Mouse (Mus musculus): ENCODE results near the gene Unc13c. TPM values are rescaled to one million over a fixed set of nuclear protein-coding genes. Genes with fewer than 3 reads are reported as not detected.

Gene Unc13c
- 1.9 and 2.0 TPM in 2 replicates for polyA plus RNA-seq (2015; fragmentation: Nextera tagmentation; extraction: Ambion mirVana)

- Histone ChIP-seq H3K4me2 (peak within 1 kb of the TSS; percentile 64), H3K9ac (peak within 1 kb of the TSS; percentile 66), H3K4me3 (peak within 1 kb of the TSS; percentile 38), H3K27me3 (peaks cover 12% of the 10 kb centered on the region), H3K27ac (replicated peaks) (peak within 1 kb of the TSS; percentile 73), H3K9me3 (no peaks in the 10 kb centered on the region), H3K36me3 (no peaks in the 10 kb centered on the region), H3K4me1 (replicated peaks) (peaks cover 21% of the 10 kb centered on the region)
- WGBS, result 2% methylated on average over 17 of the region's 17 CpGs
- peak; percentile 85 for ATAC-seq (ENCODE audit: low read depth)
Measured at GRCm38 (mm10) chr9:73968641-73969121, at the start of gene Unc13c. Unc13c (minus strand) TSS chr9:73968966.

GRCm38 (mm10) chr9:74007976-74008686 is 39.4 kb upstream of the Unc13c start:
- Histone ChIP-seq H3K27ac (replicated peaks) (0 out of 2 replicates have a peak overlapping the region, but pooled peaks have one; percentile 9), H3K4me1 (replicated peaks) (0 out of 2 replicates have a peak, but pooled peaks cover 3% of the 10 kb centered on the region), H3K9ac (no peak overlapping the region), H3K4me3 (no peak overlapping the region), H3K4me2 (no peak overlapping the region), H3K9me3 (no peaks in the 10 kb centered on the region), H3K36me3 (no peaks in the 10 kb centered on the region), H3K27me3 (no peaks in the 10 kb centered on the region)
- peak; percentile 11; the same call in 1 of the 2 replicates for ATAC-seq (ENCODE audit: low read depth)
- 67% methylated on average over 7 of the region's 7 CpGs for WGBS

- no peaks in the 10 kb centered on the region for H3K27me3 ChIP-seq
- H3K36me3 ChIP-seq, result no peaks in the 10 kb centered on the region
- H3K9me3 ChIP-seq, result no peaks in the 10 kb centered on the region
- no peak overlapping the region for H3K27ac ChIP-seq (replicated peaks)
- H3K4me1 ChIP-seq (replicated peaks), result peaks cover 9% of the 10 kb centered on the region
- no peak overlapping the region for H3K9ac ChIP-seq
- H3K4me2 ChIP-seq, result no peak overlapping the region
- WGBS, result 28% methylated on average over 6 of the region's 6 CpGs
- ATAC-seq (ENCODE audit: low read depth), result no peak
- no peak overlapping the region for H3K4me3 ChIP-seq
Measured at GRCm38 (mm10) chr9:74002388-74002990, 33.7 kb upstream of the Unc13c start.

- no peak overlapping the region for H3K9ac ChIP-seq
- no peaks in the 10 kb centered on the region for H3K27me3 ChIP-seq
- no peaks in the 10 kb centered on the region for H3K4me1 ChIP-seq (replicated peaks)
- no peak overlapping the region for H3K27ac ChIP-seq (replicated peaks)
- H3K9me3 ChIP-seq, result peaks cover 6% of the 10 kb centered on the region; the same call in 1 of the 2 replicates
- H3K4me3 ChIP-seq, result no peak overlapping the region
- H3K4me2 ChIP-seq, result no peak overlapping the region
- no peak for ATAC-seq (ENCODE audit: low read depth)
- H3K36me3 ChIP-seq, result no peaks in the 10 kb centered on the region
Measured at GRCm38 (mm10) chr9:73988096-73988495, 19.3 kb upstream of the Unc13c start.

- no peak for ATAC-seq (ENCODE audit: low read depth)
- H3K4me3 ChIP-seq, result no peak overlapping the region
- H3K9ac ChIP-seq, result no peak overlapping the region
- WGBS, result 88% methylated on average over 2 of the region's 2 CpGs
- H3K4me2 ChIP-seq, result no peak overlapping the region
- H3K4me1 ChIP-seq (replicated peaks), result no peaks in the 10 kb centered on the region
- H3K36me3 ChIP-seq, result no peaks in the 10 kb centered on the region
- no peaks in the 10 kb centered on the region for H3K27me3 ChIP-seq
- no peak overlapping the region for H3K27ac ChIP-seq (replicated peaks)
- H3K9me3 ChIP-seq, result peaks cover 6% of the 10 kb centered on the region; the same call in 1 of the 2 replicates
Measured at GRCm38 (mm10) chr9:73987236-73987635, 18.5 kb upstream of the Unc13c start.

- Histone ChIP-seq H3K4me2 (no peak overlapping the region), H3K9ac (no peak overlapping the region), H3K4me1 (replicated peaks) (no peaks in the 10 kb centered on the region), H3K27ac (replicated peaks) (no peak overlapping the region), H3K27me3 (no peaks in the 10 kb centered on the region), H3K36me3 (no peaks in the 10 kb centered on the region), H3K9me3 (no peaks in the 10 kb centered on the region), H3K4me3 (no peak overlapping the region)
- no peak; the same call in 1 of the 2 replicates for ATAC-seq (ENCODE audit: low read depth)
- 12% methylated on average over 6 of the region's 6 CpGs for WGBS
Measured at GRCm38 (mm10) chr9:73982597-73983344, 14.0 kb upstream of the Unc13c start.

- Histone ChIP-seq H3K27me3 (peaks cover 12% of the 10 kb centered on the region), H3K9ac (no peak overlapping the region), H3K4me3 (no peak overlapping the region), H3K36me3 (no peaks in the 10 kb centered on the region), H3K4me2 (no peak overlapping the region), H3K4me1 (replicated peaks) (peaks cover 21% of the 10 kb centered on the region), H3K9me3 (no peaks in the 10 kb centered on the region), H3K27ac (replicated peaks) (no peak overlapping the region)
- WGBS, result 78% methylated on average over 8 of the region's 8 CpGs
- ATAC-seq (ENCODE audit: low read depth), result no peak
Measured at GRCm38 (mm10) chr9:73972327-73972988, 3.7 kb upstream of the Unc13c start.

GRCm38 (mm10) chr9:73970717-73971116 is 2.0 kb upstream of the Unc13c start:
- H3K27me3 ChIP-seq, result peaks cover 12% of the 10 kb centered on the region
- no peak overlapping the region for H3K4me3 ChIP-seq
- H3K4me2 ChIP-seq, result no peak overlapping the region
- WGBS, result 13% methylated on average over 9 of the region's 9 CpGs
- peaks cover 21% of the 10 kb centered on the region for H3K4me1 ChIP-seq (replicated peaks)
- no peak overlapping the region for H3K27ac ChIP-seq (replicated peaks)
- no peaks in the 10 kb centered on the region for H3K36me3 ChIP-seq
- ATAC-seq (ENCODE audit: low read depth), result peak; percentile 64; the same call in 1 of the 2 replicates
- no peak overlapping the region for H3K9ac ChIP-seq
- no peaks in the 10 kb centered on the region for H3K9me3 ChIP-seq

- H3K4me2 ChIP-seq, result no peak overlapping the region
Measured at GRCm38 (mm10) chr9:73965322-73965915, 3.3 kb downstream of the Unc13c start.

GRCm38 (mm10) chr9:73962471-73962870 is 6.3 kb downstream of the Unc13c start:
- no peak for ATAC-seq (ENCODE audit: low read depth)
- peaks cover under 1% of the 10 kb centered on the region for H3K27me3 ChIP-seq
- 74% methylated on average over 6 of the region's 6 CpGs for WGBS

More at GRCm38 (mm10) chr9:73965322-73965915, 3.3 kb downstream of the Unc13c start:
- Histone ChIP-seq H3K9me3 (no peaks in the 10 kb centered on the region), H3K27ac (replicated peaks) (no peak overlapping the region), H3K36me3 (no peaks in the 10 kb centered on the region), H3K4me1 (replicated peaks) (peaks cover 13% of the 10 kb centered on the region), H3K27me3 (peaks cover 12% of the 10 kb centered on the region), H3K9ac (no peak overlapping the region), H3K4me3 (no peak overlapping the region)
- 70% methylated on average over 9 of the region's 9 CpGs for WGBS
- no peak for ATAC-seq (ENCODE audit: low read depth)

GRCm38 (mm10) chr9:73952331-73952730 is 16.4 kb downstream of the Unc13c start:
- no peak for ATAC-seq (ENCODE audit: low read depth)

More at GRCm38 (mm10) chr9:73962471-73962870, 6.3 kb downstream of the Unc13c start:
- Histone ChIP-seq H3K4me2 (no peak overlapping the region), H3K36me3 (no peaks in the 10 kb centered on the region), H3K4me3 (no peak overlapping the region), H3K9ac (no peak overlapping the region), H3K27ac (replicated peaks) (no peak overlapping the region), H3K4me1 (replicated peaks) (no peaks in the 10 kb centered on the region), H3K9me3 (no peaks in the 10 kb centered on the region)

More at GRCm38 (mm10) chr9:73952331-73952730, 16.4 kb downstream of the Unc13c start:
- Histone ChIP-seq H3K27me3 (no peaks in the 10 kb centered on the region), H3K4me3 (no peak overlapping the region), H3K4me2 (no peak overlapping the region), H3K9me3 (no peaks in the 10 kb centered on the region), H3K36me3 (no peaks in the 10 kb centered on the region), H3K27ac (replicated peaks) (no peak overlapping the region), H3K9ac (no peak overlapping the region), H3K4me1 (replicated peaks) (no peaks in the 10 kb centered on the region)

All from neural tube, embryonic 13.5 days (tissue).